Mouse (Mus musculus) hindbrain, embryonic 14.5 days (tissue): ENCODE data around the gene Auts2. TPM values are rescaled to one million over a fixed set of nuclear protein-coding genes. Genes with fewer than 3 reads are reported as not detected.

ENCODE experiments used
- ATAC-seq: fragments of 200-750 bp; cut with Nextera tagmentation; 2 replicates; pipeline ENCODE4 v1.8.0; 2017; ENCODE audit warnings: moderate number of reproducible peaks, mild to moderate bottlenecking, moderate TSS enrichment, moderate library complexity; ENCODE audit not compliant: low FRiP score
- DNase-seq: peaks from one replicate; pipeline ENCODE4 v3.0.0-alpha.2; 2015; ENCODE audit warnings: low spot score
- H3K27ac ChIP-seq: fragments of 300-500 bp; sonication (generic); 2 replicates; pipeline ENCODE4 v1.5.1; 2014; ENCODE audit warnings: mild to moderate bottlenecking, moderate library complexity
- H3K27me3 ChIP-seq: fragments of 300-500 bp; sonication (generic); 2 replicates; pipeline ENCODE4 v1.6.1; 2014; ENCODE audit warnings: mild to moderate bottlenecking, low read length, mixed read lengths; ENCODE audit not compliant: control insufficient read depth, insufficient read depth
- H3K36me3 ChIP-seq: fragments of 300-500 bp; sonication (generic); replicated peaks from 2 replicates; pipeline ENCODE4 v1.6.1; 2014; ENCODE audit not compliant: control insufficient read depth, insufficient read depth
- H3K4me1 ChIP-seq: fragments of 300-500 bp; sonication (generic); replicated peaks from 2 replicates; pipeline ENCODE4 v1.6.1; 2014; ENCODE audit warnings: antibody characterized with exemption, low read length, mixed read lengths; ENCODE audit not compliant: control insufficient read depth, insufficient read depth
- H3K4me2 ChIP-seq: fragments of 300-500 bp; sonication (generic); replicated peaks from 2 replicates; pipeline ENCODE4 v1.6.1; 2014; ENCODE audit warnings: mild to moderate bottlenecking, moderate library complexity
- H3K4me3 ChIP-seq: fragments of 300-500 bp; sonication (generic); replicated peaks from 2 replicates; pipeline ENCODE4 v1.5.1; 2014; ENCODE audit warnings: mild to moderate bottlenecking, low read length
- H3K9ac ChIP-seq: fragments of 300-500 bp; sonication (generic); 2 replicates; pipeline ENCODE4 v1.6.1; 2014
- H3K9me3 ChIP-seq: fragments of 300-500 bp; sonication (generic); 2 replicates; pipeline ENCODE4 v1.6.1; 2016; ENCODE audit warnings: low read length; ENCODE audit not compliant: control insufficient read depth
- WGBS: fragments of 180-500 bp; shearing (Covaris S2); extraction: QIAGEN DNeasy Blood & Tissue Kit; methylation state at CpG from one replicate; pipeline ENCODE4 v1.1.7; 2014; 5-methylcytosine and 5-hydroxymethylcytosine counted together
- polyA plus RNA-seq: library from polyadenylated mRNA; unstranded; fragments of >200 nt; fragmentation: Nextera tagmentation; extraction: Ambion mirVana; gene quantifications from 2 replicates; pipeline ENCODE4 v1.2.1, GENCODE M21; 2014

The Auts2 gene
- polyA plus RNA-seq, 1 experiment from 2014 or later, result 61.8 TPM

DNA sequence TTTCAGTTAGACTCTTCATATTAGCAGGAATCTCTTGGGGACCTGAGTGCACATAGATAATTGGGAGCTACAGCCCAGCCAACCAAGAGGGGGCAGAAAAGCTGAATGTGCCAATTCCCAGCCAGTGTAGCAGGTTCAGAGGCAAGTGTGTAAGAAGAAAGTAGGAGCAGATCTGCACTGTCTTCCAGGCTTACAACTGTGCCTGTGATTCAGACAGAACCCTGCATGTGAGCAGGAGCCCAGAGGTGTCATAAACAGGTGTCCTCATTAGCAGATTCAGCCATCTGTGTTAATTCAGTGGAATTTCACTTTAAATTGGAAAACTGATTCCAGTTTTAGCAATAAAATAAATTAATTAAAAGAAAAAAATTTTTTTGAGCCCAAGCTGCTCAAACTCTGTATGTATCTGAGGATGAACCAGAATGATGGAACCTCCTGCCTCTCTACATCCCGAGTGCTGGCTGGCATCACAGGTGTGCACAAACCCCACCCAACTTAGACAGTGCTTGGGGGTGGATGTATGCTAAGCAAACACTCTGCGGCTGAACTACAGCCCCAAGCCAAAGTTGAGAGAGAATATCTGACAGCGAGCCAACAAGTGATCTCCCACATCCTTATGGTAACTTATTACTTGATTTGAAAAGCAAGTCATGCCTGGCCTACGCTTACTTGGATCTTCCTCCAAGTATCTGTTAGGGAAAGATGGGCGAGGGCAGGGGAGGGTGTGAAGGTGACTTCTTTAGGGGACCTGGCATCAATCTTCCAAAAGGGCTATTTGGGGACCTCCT, 982.2 kb downstream of the Auts2 start:
- no peak for ATAC-seq
- Histone ChIP-seq H3K27ac (no peak overlapping the region), H3K36me3 (no peaks in the 10 kb centered on the region), H3K9me3 (no peaks in the 10 kb centered on the region), H3K9ac (no peak overlapping the region), H3K4me1 (peaks cover 11% of the 10 kb centered on the region), H3K4me2 (no peak overlapping the region), H3K4me3 (no peak overlapping the region), H3K27me3 (no peaks in the 10 kb centered on the region)
- 87% methylated on average over 5 of the region's 5 CpGs for WGBS
- DNase-seq, result no peak

DNA sequence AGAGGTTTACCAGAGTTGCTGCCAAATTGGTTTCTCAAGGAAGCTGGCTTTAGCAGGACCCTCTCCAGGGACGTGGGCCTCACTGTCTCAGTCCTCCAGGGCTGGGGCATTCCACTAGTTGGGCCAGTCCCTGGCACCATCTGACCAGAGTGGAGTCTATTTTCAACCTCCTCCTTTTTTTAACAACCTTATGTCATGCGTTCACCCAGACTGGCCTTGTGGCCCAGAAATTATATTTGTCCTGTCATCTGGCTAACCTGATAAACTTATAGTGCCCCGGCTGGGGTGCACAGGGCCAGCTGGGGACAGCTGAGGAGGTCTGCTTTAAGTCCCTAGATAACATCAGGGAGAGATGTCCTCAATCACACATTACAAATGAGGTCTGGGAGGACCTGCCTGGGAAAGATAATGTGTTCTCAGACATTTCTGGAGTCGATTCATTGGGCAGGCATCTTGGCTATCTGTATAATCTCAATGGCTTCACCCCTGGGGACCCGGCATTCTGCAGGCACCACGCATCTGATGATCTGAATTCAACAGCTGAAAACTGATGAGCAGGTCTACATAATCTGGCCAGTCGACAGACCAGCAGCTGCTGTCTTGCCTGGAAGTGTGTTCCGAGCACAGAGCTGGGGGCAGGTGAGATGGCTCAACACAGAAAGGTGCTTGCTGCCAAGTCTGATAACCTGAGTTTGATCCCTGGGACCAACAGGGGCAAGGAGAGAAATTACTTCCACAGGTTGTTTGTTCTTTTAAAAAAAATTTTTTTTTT, 984.6 kb downstream of the Auts2 start:
- H3K27ac ChIP-seq, result no peak overlapping the region
- no peak for DNase-seq

GRCm38 (mm10) chr5:131557591-131558385, 985.4 kb downstream of the Auts2 start:
- ATAC-seq (no peak), DNase-seq (no peak)
- Histone ChIP-seq H3K27me3 (no peaks in the 10 kb centered on the region), H3K4me1 (peaks cover 8% of the 10 kb centered on the region; the same call in 1 of the 2 replicates), H3K27ac (no peak overlapping the region), H3K9ac (no peak overlapping the region), H3K4me3 (no peak overlapping the region), H3K4me2 (no peak overlapping the region), H3K36me3 (no peaks in the 10 kb centered on the region), H3K9me3 (no peaks in the 10 kb centered on the region)
- WGBS, result 56% methylated on average over 14 of the region's 14 CpGs

More for the DNA sequence above, 984.6 kb downstream of the Auts2 start:
- Histone ChIP-seq H3K9ac (no peak overlapping the region), H3K36me3 (no peaks in the 10 kb centered on the region), H3K4me1 (peaks cover 8% of the 10 kb centered on the region; the same call in 1 of the 2 replicates), H3K4me3 (no peak overlapping the region), H3K4me2 (no peak overlapping the region), H3K9me3 (no peaks in the 10 kb centered on the region), H3K27me3 (no peaks in the 10 kb centered on the region)
- ATAC-seq, result no peak
- 29% methylated on average over 8 of the region's 8 CpGs for WGBS

GRCm38 (mm10) chr5:131548932-131549563, 994.1 kb downstream of the Auts2 start:
- H3K9me3 ChIP-seq, result no peaks in the 10 kb centered on the region
- DNase-seq, result no peak
- H3K4me3 ChIP-seq, result no peak overlapping the region
- H3K36me3 ChIP-seq, result no peaks in the 10 kb centered on the region
- H3K4me2 ChIP-seq, result no peak overlapping the region; the same call in 1 of the 2 replicates
- H3K9ac ChIP-seq, result no peak overlapping the region
- WGBS, result 21% methylated on average over 17 of the region's 17 CpGs
- H3K27ac ChIP-seq, result peak overlapping the region; percentile 26
- no peak for ATAC-seq
- peaks cover 11% of the 10 kb centered on the region for H3K4me1 ChIP-seq
- no peaks in the 10 kb centered on the region for H3K27me3 ChIP-seq

DNA sequence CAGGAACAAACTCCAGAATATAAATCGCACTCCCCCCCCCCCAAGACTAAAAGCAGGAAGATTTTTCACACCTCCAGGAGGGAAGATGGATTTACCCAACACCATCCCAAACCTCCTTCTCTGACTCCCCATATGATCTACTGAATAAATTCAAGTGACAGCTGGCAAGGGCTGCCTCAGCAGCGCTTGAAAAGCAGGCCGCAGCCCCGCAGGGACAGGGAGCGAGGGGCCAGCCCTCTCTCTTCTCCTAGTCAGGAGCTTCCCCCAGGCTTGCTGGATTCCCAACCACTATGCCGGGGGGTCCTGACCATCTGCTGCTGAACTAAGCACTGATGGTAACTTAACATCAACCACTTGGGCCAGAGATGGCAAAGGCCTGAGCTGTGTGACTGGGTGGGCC, 995.2 kb downstream of the Auts2 start:
- 46% methylated on average over 6 of the region's 6 CpGs for WGBS
- Histone ChIP-seq H3K9me3 (no peaks in the 10 kb centered on the region), H3K36me3 (no peaks in the 10 kb centered on the region), H3K27ac (no peak overlapping the region), H3K4me1 (peaks cover 11% of the 10 kb centered on the region), H3K4me2 (no peak overlapping the region), H3K27me3 (no peaks in the 10 kb centered on the region), H3K9ac (no peak overlapping the region), H3K4me3 (no peak overlapping the region)
- DNase-seq, result no peak
- peak; percentile 69 for ATAC-seq

DNA sequence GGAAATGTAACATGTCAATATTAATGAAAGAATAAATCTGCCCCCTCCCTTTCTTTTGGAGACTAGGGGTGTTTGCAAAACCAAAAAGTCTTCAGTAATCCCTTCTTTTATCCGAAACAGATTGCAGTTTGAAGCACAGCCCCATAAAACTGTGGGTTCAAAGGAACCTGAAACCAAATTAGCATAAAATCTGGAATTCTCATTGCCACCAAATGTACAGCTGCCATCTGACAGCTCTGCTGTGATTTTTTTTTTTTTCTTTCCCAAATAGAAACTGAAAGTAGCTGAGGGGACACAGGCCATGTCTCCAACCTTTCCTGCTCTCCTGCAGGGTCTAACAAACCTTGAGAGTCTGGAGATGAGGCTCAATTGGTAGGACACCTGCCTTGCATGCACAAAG, 996.7 kb downstream of the Auts2 start:
- no peak overlapping the region for H3K9ac ChIP-seq
- H3K27ac ChIP-seq, result no peak overlapping the region
- no peaks in the 10 kb centered on the region for H3K36me3 ChIP-seq
- H3K4me3 ChIP-seq, result no peak overlapping the region
- no peaks in the 10 kb centered on the region for H3K27me3 ChIP-seq
- DNase-seq (no peak), ATAC-seq (no peak)
- H3K4me2 ChIP-seq, result no peak overlapping the region
- no peaks in the 10 kb centered on the region for H3K9me3 ChIP-seq
- peaks cover 11% of the 10 kb centered on the region for H3K4me1 ChIP-seq
- WGBS, result 61% methylated on average over 1 of the region's 1 CpGs

- H3K36me3 ChIP-seq, result no peaks in the 10 kb centered on the region
- no peak for DNase-seq
- no peak for ATAC-seq
- H3K4me2 ChIP-seq, result no peak overlapping the region
- no peak overlapping the region for H3K27ac ChIP-seq
- peaks cover 11% of the 10 kb centered on the region for H3K4me1 ChIP-seq
- H3K27me3 ChIP-seq, result no peaks in the 10 kb centered on the region
- no peaks in the 10 kb centered on the region for H3K9me3 ChIP-seq
- H3K4me3 ChIP-seq, result no peak overlapping the region
- H3K9ac ChIP-seq, result no peak overlapping the region
- 90% methylated on average over 7 of the region's 7 CpGs for WGBS
Measured at GRCm38 (mm10) chr5:131544381-131544780, 998.8 kb downstream of the Auts2 start.

- peak overlapping the region; percentile 100 for H3K9ac ChIP-seq
Measured at GRCm38 (mm10) chr5:131538311-131538915, 1004.7 kb downstream of the Auts2 start.

More at GRCm38 (mm10) chr5:131538311-131538915, 1004.7 kb downstream of the Auts2 start:
- H3K36me3 ChIP-seq, result 0 out of 2 replicates have a peak, but pooled peaks cover 3% of the 10 kb centered on the region
- peak overlapping the region; percentile 74 for H3K4me2 ChIP-seq
- ATAC-seq (peak; percentile 84), DNase-seq (peak; percentile 74)
- H3K27ac ChIP-seq, result peak overlapping the region; percentile 98
- H3K9me3 ChIP-seq, result no peaks in the 10 kb centered on the region
- peaks cover 14% of the 10 kb centered on the region for H3K4me1 ChIP-seq
- peak overlapping the region; percentile 91 for H3K4me3 ChIP-seq
- WGBS, result under 1% methylated on average over 66 of the region's 68 CpGs
- no peaks in the 10 kb centered on the region for H3K27me3 ChIP-seq
